ENCODE assay signal across 15 mouse cellular contexts in genomic region chr1:175699796-175700195, GRCm38 (mm10). TPM values are rescaled to one million over a fixed set of nuclear protein-coding genes. Genes with fewer than 3 reads are reported as not detected.
DNase-seq lines count a peak whose midpoint lies in the region; ATAC-seq and TF ChIP-seq lines count a peak whose summit lies in the region.
"Had no signal": no experiment of that assay in that cellular context is flagged by ENCODE, and none has a peak within 500 bp of the region (broad histone marks: within the 10 kb centered on the region; RNA-seq: fewer than 3 reads in every experiment).

No protein-coding gene starts in this region.

- H3K4me2 ChIP-seq in liver, embryonic 11.5 days: no peak overlapping the region
- H3K4me2 ChIP-seq in liver, postnatal 0 days (ENCODE audit: low read depth, low read length): no peak overlapping the region
- no peak overlapping the region for H3K4me2 ChIP-seq in hindbrain, embryonic 11.5 days (replicated peaks; ENCODE audit: low read depth, low read length)
- H3K4me2 ChIP-seq: heart, embryonic 15.5 days; lung, embryonic 15.5 days had no signal

- 34% methylated on average over 4 of the region's 4 CpGs for WGBS in liver, embryonic 11.5 days
- WGBS in liver, postnatal 0 days (ENCODE audit: insufficient replicate concordance): 20% methylated on average over 4 of the region's 4 CpGs
- 47% methylated on average over 4 of the region's 4 CpGs for WGBS in forebrain, embryonic 10.5 days
- WGBS in hindbrain, embryonic 11.5 days: 33% methylated on average over 4 of the region's 4 CpGs

- H3K27me3 ChIP-seq in liver, embryonic 11.5 days (replicated peaks; ENCODE audit: control insufficient read depth, insufficient read depth, low read length): no peaks in the 10 kb centered on the region
- no peaks in the 10 kb centered on the region for H3K27me3 ChIP-seq in liver, postnatal 0 days (ENCODE audit: insufficient read depth, low read length)
- H3K27me3 ChIP-seq in forebrain, embryonic 10.5 days (ENCODE audit: poor library complexity, severe bottlenecking): no peaks in the 10 kb centered on the region
- no peaks in the 10 kb centered on the region for H3K27me3 ChIP-seq in hindbrain, embryonic 11.5 days (ENCODE audit: control insufficient read depth, insufficient read depth, low read length)
- H3K27me3 ChIP-seq: heart, embryonic 15.5 days; lung, embryonic 15.5 days had no signal

- H3K27ac ChIP-seq in liver, embryonic 11.5 days (ENCODE audit: low read depth, low read length): no peak overlapping the region
- no peak overlapping the region for H3K27ac ChIP-seq in liver, postnatal 0 days (ENCODE audit: low read depth)
- no peak overlapping the region for H3K27ac ChIP-seq in ES-E14 (ENCODE audit: insufficient read depth, low read depth, low read length, poor library complexity, severe bottlenecking)
- H3K27ac ChIP-seq in forebrain, embryonic 10.5 days: no peak overlapping the region
- no peak overlapping the region for H3K27ac ChIP-seq in hindbrain, embryonic 11.5 days (ENCODE audit: low read depth, low read length)
- H3K27ac ChIP-seq: heart, embryonic 15.5 days; lung, embryonic 15.5 days had no signal

- H3K4me1 ChIP-seq in liver, embryonic 11.5 days (replicated peaks; ENCODE audit: control insufficient read depth, insufficient read depth, low read length): no peaks in the 10 kb centered on the region
- peaks cover 6% of the 10 kb centered on the region; the same call in 1 of the 2 replicates for H3K4me1 ChIP-seq in liver, postnatal 0 days (ENCODE audit: insufficient read depth)
- no peaks in the 10 kb centered on the region for H3K4me1 ChIP-seq in ES-E14 (ENCODE audit: control insufficient read depth in 2 of 2, insufficient read depth in 2 of 2, low read length in 2 of 2, poor library complexity in 1 of 2)
- H3K4me1 ChIP-seq in forebrain, embryonic 10.5 days: no peaks in the 10 kb centered on the region
- H3K4me1 ChIP-seq in hindbrain, embryonic 11.5 days (replicated peaks; ENCODE audit: control insufficient read depth, insufficient read depth, low read length): no peaks in the 10 kb centered on the region
- H3K4me1 ChIP-seq: lung, embryonic 15.5 days had no signal

- no peak for TF ChIP-seq EP300 in liver, postnatal 0 days (IDR thresholded peaks at IDR 0.05; ENCODE audit: low read depth)

- no peak overlapping the region for H3K9ac ChIP-seq in liver, embryonic 11.5 days (ENCODE audit: low read depth, low read length)
- no peak overlapping the region for H3K9ac ChIP-seq in liver, postnatal 0 days (replicated peaks)
- H3K9ac ChIP-seq in ES-E14 (ENCODE audit: insufficient read depth, low read depth, low read length, poor library complexity, severe bottlenecking): no peak overlapping the region
- H3K9ac ChIP-seq in hindbrain, embryonic 11.5 days (ENCODE audit: low read depth, low read length): no peak overlapping the region
- H3K9ac ChIP-seq: heart, embryonic 15.5 days; lung, embryonic 15.5 days had no signal

- in situ Hi-C loops in ES-E14 (cut with MboI; ENCODE audit: low sequenced_read_pairs in 2 of 2, unreplicated experiment in 2 of 2): no loop called here

- H3K9me3 ChIP-seq in liver, embryonic 11.5 days (ENCODE audit: control insufficient read depth, low read length): no peaks in the 10 kb centered on the region
- H3K9me3 ChIP-seq in liver, postnatal 0 days (ENCODE audit: low read length): no peaks in the 10 kb centered on the region
- no peaks in the 10 kb centered on the region for H3K9me3 ChIP-seq in ES-E14 (ENCODE audit: control insufficient read depth, insufficient read depth, low read depth, low read length)
- H3K9me3 ChIP-seq in forebrain, embryonic 10.5 days: no peaks in the 10 kb centered on the region
- no peaks in the 10 kb centered on the region for H3K9me3 ChIP-seq in hindbrain, embryonic 11.5 days (ENCODE audit: control insufficient read depth, low read length)
- H3K9me3 ChIP-seq: heart, embryonic 15.5 days; lung, embryonic 15.5 days had no signal

- no peaks in the 10 kb centered on the region for H3K36me3 ChIP-seq in liver, embryonic 11.5 days (ENCODE audit: control insufficient read depth, insufficient read depth, low read length)
- H3K36me3 ChIP-seq in liver, postnatal 0 days (replicated peaks; ENCODE audit: insufficient read depth, low read length): no peaks in the 10 kb centered on the region
- H3K36me3 ChIP-seq in ES-E14 (ENCODE audit: control insufficient read depth, insufficient read depth, low read length, poor library complexity, severe bottlenecking): no peaks in the 10 kb centered on the region
- H3K36me3 ChIP-seq in forebrain, embryonic 10.5 days (replicated peaks): no peaks in the 10 kb centered on the region
- H3K36me3 ChIP-seq in hindbrain, embryonic 11.5 days (ENCODE audit: control insufficient read depth, insufficient read depth, low read length): no peaks in the 10 kb centered on the region
- H3K36me3 ChIP-seq: heart, embryonic 15.5 days; lung, embryonic 15.5 days had no signal

- ATAC-seq in liver, embryonic 11.5 days (replicated peaks; ENCODE audit: low FRiP score): 0 out of 2 replicates have a peak, but pooled peaks have one; percentile 57
- no peak for ATAC-seq in liver, postnatal 0 days
- ATAC-seq in inflammation-experienced regulatory T-cells, adult 6 months: peak; percentile 35
- ATAC-seq in hindbrain, embryonic 11.5 days (ENCODE audit: low FRiP score): no peak
- ATAC-seq: Patski had no signal

- DNase-seq in liver, embryonic 11.5 days (ENCODE audit: low spot score): no peak
- no peak for DNase-seq in liver, postnatal 0 days
- peak; percentile 5 to 12 for DNase-seq in B cell, adult 2 months
- DNase-seq in ES-E14 (ENCODE audit: low read depth, low spot score): peak; percentile 51
- no peak for DNase-seq in forebrain, embryonic 10.5 days (ENCODE audit: extremely low spot score, low spot score)
- no peak for DNase-seq in layer of hippocampus, adult 18-20 months (ENCODE audit: low spot score in 2 of 2)
- no peak for DNase-seq in hindbrain, embryonic 11.5 days (ENCODE audit: low spot score)
- DNase-seq: cerebellum, postnatal 10 days; layer of hippocampus, postnatal 36 days had no signal

- no peak for TF ChIP-seq CTCF in liver, postnatal 0 days (IDR thresholded peaks at IDR 0.05; ENCODE audit: low read depth)

- H3K4me3 ChIP-seq in liver, embryonic 11.5 days (ENCODE audit: low read depth, low read length): no peak overlapping the region
- H3K4me3 ChIP-seq in liver, postnatal 0 days (ENCODE audit: low read depth, low read length): no peak overlapping the region
- H3K4me3 ChIP-seq in ES-E14 (ENCODE audit: insufficient read depth in 1 of 2, low read depth in 1 of 2, low read length in 2 of 2, poor library complexity in 1 of 2, severe bottlenecking in 1 of 2): no peak overlapping the region
- no peak overlapping the region for H3K4me3 ChIP-seq in forebrain, embryonic 10.5 days
- no peak overlapping the region for H3K4me3 ChIP-seq in hindbrain, embryonic 11.5 days (ENCODE audit: low read depth, low read length)
- H3K4me3 ChIP-seq: heart, embryonic 15.5 days; lung, embryonic 15.5 days had no signal

TF ChIP-seq in ES-E14, 5 proteins besides CTCF, POLR2A, EP300 and RAD21:
- no peak for TF ChIP-seq MAFK (IDR thresholded peaks at IDR 0.05; ENCODE audit: insufficient read depth, low read depth, low read length)
- TF ChIP-seq CHD2 (IDR thresholded peaks at IDR 0.05; ENCODE audit: low read depth, low read length): no peak
- TF ChIP-seq ZC3H11A (IDR thresholded peaks at IDR 0.05; ENCODE audit: borderline replicate concordance, low read depth, low read length): no peak
- TF ChIP-seq ZNF384 (IDR thresholded peaks at IDR 0.05; ENCODE audit: low read depth, low read length): no peak
- no peak for TF ChIP-seq HCFC1 (IDR thresholded peaks at IDR 0.05; ENCODE audit: borderline replicate concordance, insufficient read depth, low read length)

RNA-seq across cellular contexts. Expression of gene Wdr64, which starts 1.4 kb away (rescaled TPM):
- not detected in 2 replicates for polyA plus RNA-seq in liver, embryonic 11.5 days (2014; fragmentation: Nextera tagmentation; extraction: Ambion mirVana)
- not detected in 2 replicates for polyA plus RNA-seq in liver, postnatal 0 days (2015; fragmentation: Nextera tagmentation; extraction: Ambion mirVana)
- 0.94 and 1.3 TPM in 2 replicates for total RNA-seq in ES-E14 (2012; rRNA removed)
- polyA plus RNA-seq in inflammation-experienced regulatory T-cells, adult 6 months (2017; shearing (Covaris generic)): not detected
- polyA plus RNA-seq in forebrain, embryonic 10.5 days (2016; fragmentation: Nextera tagmentation; extraction: Ambion mirVana): not detected in 2 replicates
- total RNA-seq in layer of hippocampus, adult 18-20 months (2021): not detected
- polyA plus RNA-seq in hindbrain, embryonic 11.5 days (2014; fragmentation: Nextera tagmentation; extraction: Ambion mirVana): 0.12 TPM in 1 of 2 replicates, not detected in the other
- total RNA-seq: gastrocnemius, adult 18-20 months; layer of hippocampus, postnatal 36 days had no signal
- polyA plus RNA-seq: heart, embryonic 15.5 days; intestine, embryonic 14.5 days; lung, embryonic 15.5 days; Patski had no signal

RNA-seq across cellular contexts. Expression of gene Chml, which starts 7.1 kb away (rescaled TPM):
- polyA plus RNA-seq in liver, embryonic 11.5 days (2014; fragmentation: Nextera tagmentation; extraction: Ambion mirVana): 3.2 and 3.6 TPM in 2 replicates
- polyA plus RNA-seq in liver, postnatal 0 days (2015; fragmentation: Nextera tagmentation; extraction: Ambion mirVana): 0.52 and 0.66 TPM in 2 replicates
- total RNA-seq in ES-E14 (2012; rRNA removed): 10.4 and 17.4 TPM in 2 replicates
- polyA plus RNA-seq in inflammation-experienced regulatory T-cells, adult 6 months (2017; shearing (Covaris generic)): 1 to 10 TPM in 2 of 3 experiments, under 1 TPM in 1; 0.21 to 1.1 (median 1.1) TPM
- 4.7 and 4.8 TPM in 2 replicates for polyA plus RNA-seq in forebrain, embryonic 10.5 days (2016; fragmentation: Nextera tagmentation; extraction: Ambion mirVana)
- 1 to 10 TPM; 3.5 to 4.7 TPM for total RNA-seq in layer of hippocampus, adult 18-20 months (2021)
- 6.4 and 6.7 TPM in 2 replicates for polyA plus RNA-seq in hindbrain, embryonic 11.5 days (2014; fragmentation: Nextera tagmentation; extraction: Ambion mirVana)

RNA-seq across cellular contexts. Expression of gene Opn3, which starts 7.2 kb away (rescaled TPM):
- polyA plus RNA-seq in liver, embryonic 11.5 days (2014; fragmentation: Nextera tagmentation; extraction: Ambion mirVana): 4.0 and 4.3 TPM in 2 replicates
- 1.3 and 1.6 TPM in 2 replicates for polyA plus RNA-seq in liver, postnatal 0 days (2015; fragmentation: Nextera tagmentation; extraction: Ambion mirVana)
- total RNA-seq in ES-E14 (2012; rRNA removed): 1.5 and 2.5 TPM in 2 replicates
- not detected for polyA plus RNA-seq in inflammation-experienced regulatory T-cells, adult 6 months (2017; shearing (Covaris generic))
- polyA plus RNA-seq in forebrain, embryonic 10.5 days (2016; fragmentation: Nextera tagmentation; extraction: Ambion mirVana): 12.7 and 15.1 TPM in 2 replicates
- 1 to 10 TPM in 1 of 2 experiments, under 1 TPM in 1; 0.94 to 1.5 TPM for total RNA-seq in layer of hippocampus, adult 18-20 months (2021)
- 9.2 and 12.4 TPM in 2 replicates for polyA plus RNA-seq in hindbrain, embryonic 11.5 days (2014; fragmentation: Nextera tagmentation; extraction: Ambion mirVana)

Comparison
In these comparisons a context has a peak if more than half of its experiments do, and no peak if none do; other contexts are left out.
1. ATAC-seq: peak in liver, embryonic 11.5 days (single experiment) and inflammation-experienced regulatory T-cells, adult 6 months (single experiment); none in liver, postnatal 0 days (single experiment) and hindbrain, embryonic 11.5 days (single experiment).
2. DNase-seq: peak in B cell, adult 2 months (2 of 2) and ES-E14 (single experiment); none in liver, embryonic 11.5 days (single experiment), liver, postnatal 0 days (single experiment), forebrain, embryonic 10.5 days (single experiment), layer of hippocampus, adult 18-20 months (0 of 2) and hindbrain, embryonic 11.5 days (single experiment).